Mouse (Mus musculus) frontal cortex, postnatal 36 days (tissue): ENCODE measurements around the gene Bcl2l11.
"Not testable (repeated sequence)": the region's sequence is repeated elsewhere in the genome, so short reads cannot be mapped to it uniquely, and the experiment has no call there.

Experiments
- DNase-seq, 2 experiments: peaks; one replicate each; pipeline ENCODE4 v3.0.0; 2022; ENCODE audit warnings: low spot score in 2 of 2

Gene Bcl2l11

DNA sequence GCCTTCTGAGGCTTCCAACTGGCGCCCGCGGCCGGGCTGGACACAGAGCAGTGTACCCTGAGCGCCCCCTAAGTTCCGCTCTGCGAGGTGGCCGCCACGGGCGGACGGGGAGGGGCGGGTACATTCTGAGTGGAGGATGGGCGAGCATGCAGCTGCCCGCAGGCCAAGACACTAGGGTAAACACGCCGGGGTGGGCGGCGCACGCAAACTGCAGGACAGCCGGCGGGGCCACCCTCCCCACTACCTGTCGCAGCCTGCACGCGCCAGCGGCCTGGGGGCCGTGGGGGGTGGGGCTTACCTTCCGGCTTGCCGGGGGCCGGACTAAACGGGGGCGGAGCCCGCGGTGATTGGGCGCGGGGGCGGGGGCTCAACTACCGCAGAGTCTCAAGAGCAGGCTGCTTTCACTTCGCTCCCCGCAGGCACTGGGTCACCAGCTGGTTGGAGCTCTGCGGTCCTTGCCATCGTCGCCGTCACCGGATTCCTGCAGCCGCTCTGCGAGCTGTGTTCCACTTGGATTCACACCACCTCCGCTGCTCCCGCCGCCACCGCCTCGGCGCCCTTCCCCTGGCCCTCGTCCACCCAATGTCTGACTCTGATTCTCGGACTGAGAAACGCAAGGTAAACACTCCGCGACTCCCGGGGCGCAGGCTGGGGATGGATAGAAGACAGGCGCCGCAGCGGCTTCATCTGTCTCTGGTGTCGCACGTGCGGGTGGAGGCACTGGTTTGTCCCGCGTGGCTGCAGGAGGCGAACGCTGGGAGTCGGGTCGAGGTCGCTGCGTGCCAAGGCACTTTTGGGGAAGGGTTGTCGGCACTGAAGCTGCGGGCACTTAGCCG lies at the start of gene Bcl2l11:
Gene Bcl2l11, plus strand, starts transcription at position 404 of the 836 bp plus-strand sequence.
- peak; percentile 84 to 86 for DNase-seq

DNA sequence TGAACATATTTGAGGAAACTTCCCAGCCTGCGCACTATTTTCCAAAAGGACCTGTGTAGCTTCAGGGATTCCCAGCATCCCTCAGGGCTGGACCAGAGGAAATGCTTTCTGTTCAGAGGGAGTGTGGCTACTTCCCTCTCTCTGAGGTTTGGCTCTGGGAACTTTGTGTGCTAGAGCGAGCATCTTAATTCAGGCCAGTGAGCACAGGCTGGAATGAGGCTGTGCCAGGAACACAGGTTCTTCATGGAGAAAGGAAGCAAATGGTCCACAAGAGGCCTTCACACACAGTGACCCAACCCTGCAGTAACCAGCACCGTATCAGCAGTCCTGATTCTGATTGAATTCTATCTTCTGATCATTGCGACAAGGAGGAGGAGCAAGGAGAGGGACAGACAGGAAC lies 48.9 kb upstream of the Bcl2l11 start:
- DNase-seq, result no peak

DNA sequence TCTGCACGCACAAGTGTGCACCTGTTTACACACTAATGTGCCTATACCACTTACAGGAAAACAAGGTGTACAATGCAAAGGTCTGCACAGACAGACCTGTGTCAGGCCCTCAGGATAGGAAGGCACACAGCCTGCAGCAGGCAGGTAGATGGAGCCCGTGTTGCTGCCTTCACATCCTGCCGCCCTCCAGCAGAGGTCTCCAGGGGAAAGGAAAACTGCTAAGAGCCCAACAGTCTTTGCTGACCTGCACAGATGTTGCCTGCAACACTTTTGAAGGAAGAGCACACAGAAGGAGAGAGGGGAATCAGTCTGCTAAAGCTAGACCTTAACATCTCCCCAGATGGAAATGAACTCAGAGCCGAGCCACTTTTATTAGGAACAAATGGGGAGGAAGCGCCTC lies 47.0 kb upstream of the Bcl2l11 start:
- no peak for DNase-seq

- DNase-seq, result no peak
Measured at GRCm38 (mm10) chr2:128079316-128079715, 46.5 kb upstream of the Bcl2l11 start.

DNA sequence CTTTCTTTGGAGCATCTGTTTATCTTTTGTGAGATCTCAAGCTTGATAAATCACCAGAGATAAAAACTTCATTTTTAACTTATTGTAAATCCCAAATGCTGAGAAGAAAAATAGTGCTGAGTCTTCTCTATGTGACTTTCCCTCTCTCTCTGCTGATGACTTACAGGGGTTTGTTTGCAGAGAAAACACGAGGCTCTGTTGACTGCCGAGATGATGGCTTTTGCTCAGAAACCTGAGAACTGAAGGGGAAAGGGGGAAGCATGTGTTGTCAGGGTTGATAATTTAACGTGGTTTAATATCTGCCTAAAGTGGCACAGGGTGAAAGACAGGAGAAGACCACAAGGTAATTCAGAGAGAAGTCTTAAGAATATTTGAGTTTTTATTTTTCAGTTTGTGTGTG lies 42.0 kb upstream of the Bcl2l11 start:
- no peak for DNase-seq

DNA sequence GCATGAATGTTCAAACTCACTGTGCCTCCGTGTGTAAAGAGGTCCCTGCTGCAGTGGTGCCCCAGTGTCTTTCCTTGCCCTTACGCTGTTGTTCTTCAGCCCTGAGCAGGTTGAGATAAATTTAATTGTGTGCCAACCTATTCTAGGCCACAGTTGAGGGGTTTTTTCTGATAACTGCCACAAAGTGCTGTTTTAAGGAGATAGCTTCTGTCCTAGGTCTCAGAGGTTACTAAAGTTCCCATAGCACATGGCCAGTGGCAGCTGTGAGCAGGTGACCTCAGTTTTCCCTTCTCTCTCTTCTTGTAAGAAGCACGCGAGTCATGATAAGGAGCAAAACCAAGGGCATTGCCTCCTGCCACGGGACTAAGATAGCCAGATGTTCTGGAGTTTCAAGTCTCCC lies 41.2 kb upstream of the Bcl2l11 start:
- no peak for DNase-seq

GRCm38 (mm10) chr2:128085481-128085880 lies 40.4 kb upstream of the Bcl2l11 start:
- DNase-seq, result no peak

DNA sequence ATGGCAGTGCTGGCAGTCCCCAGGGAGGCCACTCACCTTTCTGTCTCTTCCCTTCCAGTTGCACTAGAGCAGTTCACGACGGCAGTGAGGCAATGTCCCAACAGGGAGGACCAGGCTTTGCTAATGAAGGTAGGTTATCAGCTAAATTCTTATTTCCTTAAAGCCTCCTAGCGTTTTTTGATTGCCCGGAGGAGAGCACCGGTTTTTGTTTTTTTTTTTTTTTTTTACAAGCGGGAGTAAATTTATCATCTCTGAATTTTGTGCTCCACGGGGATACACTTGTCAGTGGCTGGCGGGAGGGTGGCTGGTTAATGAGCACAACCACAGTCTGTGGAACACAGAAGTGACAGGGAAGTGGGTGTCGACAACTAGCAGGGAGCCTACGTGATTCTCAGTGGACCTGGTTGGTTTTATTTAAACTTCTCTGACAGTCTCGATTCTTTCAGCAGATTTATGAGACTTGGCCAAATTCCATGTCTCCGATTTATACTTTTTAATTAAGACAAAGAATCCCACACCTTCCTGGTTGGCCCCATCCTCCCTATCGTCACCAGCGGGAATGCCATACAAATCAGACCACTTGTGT lies 39.4 kb upstream of the Bcl2l11 start:
- DNase-seq, result peak; percentile 26 to 28

DNA sequence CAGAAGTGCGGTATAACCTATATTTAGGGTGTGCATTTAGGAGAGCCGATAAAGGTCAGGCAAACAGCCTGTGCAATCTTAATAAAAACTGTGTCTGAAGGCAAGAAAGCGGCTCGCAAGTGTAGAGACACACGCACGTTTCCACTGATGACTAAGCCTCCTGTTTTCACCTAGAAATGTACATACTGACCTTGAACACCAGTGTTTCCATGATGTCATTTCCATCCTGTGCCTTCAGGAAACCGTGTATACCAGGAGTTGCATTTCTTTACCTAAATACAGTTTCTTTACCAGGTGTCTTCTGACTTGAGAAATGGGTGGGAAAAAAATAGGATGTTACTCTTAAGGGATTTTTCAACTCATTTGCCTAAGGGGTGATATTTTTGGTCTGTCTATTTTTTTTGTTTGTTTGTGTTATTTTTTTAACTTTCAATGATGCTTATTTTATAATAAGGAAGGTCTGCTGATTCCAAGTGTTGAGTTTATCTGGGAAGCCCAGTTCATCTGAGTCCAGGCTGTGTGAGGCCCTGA lies 38.8 kb upstream of the Bcl2l11 start:
- DNase-seq, result no peak

DNA sequence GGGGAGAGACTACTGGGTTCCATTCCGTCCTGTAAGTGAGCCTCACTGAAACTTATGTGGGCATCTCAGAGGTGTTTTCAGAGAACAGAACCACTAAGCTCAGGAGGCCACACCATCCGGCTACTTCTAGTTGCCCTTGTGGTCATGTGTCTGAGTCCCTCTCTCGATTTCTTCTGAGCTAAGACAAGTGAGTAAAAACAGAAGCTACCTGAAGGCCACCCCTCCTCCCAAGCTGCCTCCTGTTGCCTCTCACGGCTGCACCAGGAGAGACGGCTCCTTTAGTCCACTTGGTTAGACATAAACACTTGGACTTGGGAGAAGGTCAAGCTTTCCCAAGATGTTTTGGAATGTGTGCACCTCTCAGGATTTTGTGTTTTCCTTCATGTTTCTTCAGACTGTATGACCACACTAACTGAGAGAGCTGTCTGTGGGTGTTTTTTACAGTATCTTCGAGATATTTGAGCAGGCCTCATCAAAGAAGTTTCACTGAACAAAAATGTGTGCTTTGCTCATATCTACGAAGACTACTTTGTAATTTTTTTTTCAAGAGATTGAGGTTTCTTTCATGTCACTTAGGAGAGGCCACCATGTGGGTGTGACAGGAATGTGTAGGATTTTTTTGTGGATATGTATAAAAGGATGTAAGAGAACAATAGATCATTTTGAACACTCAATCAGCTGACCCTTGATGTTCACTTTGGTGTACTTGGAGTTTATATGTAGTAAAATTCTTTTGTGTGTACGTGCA lies 37.9 kb upstream of the Bcl2l11 start:
- no peak for DNase-seq

GRCm38 (mm10) chr2:128090283-128090885 lies 35.5 kb upstream of the Bcl2l11 start:
- DNase-seq, result no peak

- DNase-seq, result no peak
Measured at GRCm38 (mm10) chr2:128091431-128092369, 34.1 kb upstream of the Bcl2l11 start.

DNA sequence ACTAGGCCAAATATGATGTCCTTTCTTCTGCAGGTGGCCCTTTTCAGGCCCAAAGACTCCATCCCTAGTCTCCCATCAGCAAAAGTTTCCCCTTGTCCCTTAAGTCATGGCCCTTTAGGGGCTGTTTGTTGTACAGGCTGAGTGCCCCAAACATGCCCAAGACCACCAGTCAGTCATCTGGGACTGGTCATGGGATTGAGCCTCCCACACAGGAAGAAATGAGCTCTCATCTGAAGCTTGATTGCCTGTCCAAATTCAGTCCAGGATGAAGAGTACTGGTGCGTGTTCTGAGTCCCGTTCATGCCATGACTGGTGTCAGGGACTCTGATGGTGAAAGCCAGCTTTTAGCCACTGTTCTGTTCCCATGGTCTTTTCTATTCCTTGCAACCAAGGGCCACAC lies 33.4 kb upstream of the Bcl2l11 start:
- DNase-seq, result no peak

DNA sequence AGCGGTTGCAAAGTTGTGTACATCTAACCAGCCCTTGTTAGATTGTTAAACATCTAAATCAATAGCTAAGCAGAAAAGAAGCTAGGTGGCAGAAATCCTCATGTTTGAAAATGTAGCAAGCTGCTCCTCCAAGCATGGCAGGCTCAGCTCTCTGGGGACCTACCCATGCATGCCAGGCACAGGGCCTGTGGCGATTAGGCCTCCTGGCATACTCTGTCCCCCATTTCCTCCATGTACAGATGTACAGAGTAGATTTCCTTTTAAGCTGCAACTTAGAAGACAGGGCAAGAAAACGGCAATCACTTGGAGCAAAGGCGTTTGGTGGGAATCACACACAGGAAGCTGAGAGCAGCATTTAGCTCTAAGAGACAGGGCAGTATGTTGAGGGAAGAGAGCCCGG lies 31.6 kb upstream of the Bcl2l11 start:
- DNase-seq, result no peak

GRCm38 (mm10) chr2:128094602-128095001 lies 31.2 kb upstream of the Bcl2l11 start:
- DNase-seq, result no peak

- DNase-seq, result no peak
Measured at GRCm38 (mm10) chr2:128095270-128095669, 30.6 kb upstream of the Bcl2l11 start.

DNA sequence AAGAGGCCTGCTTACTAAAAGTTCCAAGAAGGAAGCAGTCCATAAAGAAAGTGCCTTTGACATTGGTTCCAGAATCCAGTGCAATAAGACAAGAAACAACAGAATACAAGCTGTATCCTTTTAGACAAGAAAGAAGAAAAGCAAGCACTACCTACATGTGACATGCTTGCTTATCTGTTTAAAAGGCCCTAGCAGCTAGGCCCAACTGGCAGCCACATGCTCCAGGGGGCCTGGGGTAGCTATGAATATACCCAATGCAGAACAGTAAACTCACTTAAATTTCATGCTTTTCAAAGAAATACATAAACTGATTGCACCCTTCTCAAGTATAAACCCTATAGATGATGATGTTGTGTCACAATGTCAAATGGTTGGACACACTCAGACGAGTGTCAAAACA lies 29.8 kb upstream of the Bcl2l11 start:
- DNase-seq, result no peak

- DNase-seq, result not testable (repeated sequence)
Measured at GRCm38 (mm10) chr2:128098118-128098517, 27.7 kb upstream of the Bcl2l11 start.

GRCm38 (mm10) chr2:128102086-128102485 lies 23.8 kb upstream of the Bcl2l11 start:
- DNase-seq, result no peak

- DNase-seq, result no peak
Measured at GRCm38 (mm10) chr2:128104815-128105214, 21.0 kb upstream of the Bcl2l11 start.

DNA sequence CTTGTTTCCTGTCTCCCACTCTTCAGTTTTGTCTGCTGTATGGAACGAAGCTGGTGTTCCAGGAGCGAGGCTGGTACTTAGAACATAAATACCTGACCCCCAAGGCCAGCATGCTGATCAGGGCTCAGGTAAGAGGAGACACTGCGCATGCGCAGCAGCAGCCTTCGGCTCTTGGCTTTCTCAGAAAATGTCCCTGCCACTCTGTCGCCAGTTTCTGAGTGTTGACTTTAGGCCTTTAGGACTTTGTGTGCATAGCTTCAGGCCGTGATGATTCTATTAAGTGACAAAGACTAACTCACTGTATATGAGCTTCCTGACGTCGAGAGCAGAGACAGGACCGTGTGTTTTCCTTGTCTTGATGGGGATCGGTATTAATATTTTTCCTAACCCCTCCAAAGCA lies 20.2 kb upstream of the Bcl2l11 start:
- DNase-seq, result no peak
